Mouse (Mus musculus) heart, postnatal 0 days (tissue): Measurements from ENCODE around the gene 2410002F23Rik.

ENCODE experiments used
- CTCF ChIP-seq: IDR thresholded peaks from 2 replicates; pipeline ENCODE4 v1.5.1; 2016; ENCODE audit warnings: antibody characterized with exemption, control low read depth, low read depth
- EP300 ChIP-seq: IDR thresholded peaks from 2 replicates; pipeline ENCODE4 v1.6.1; 2016; ENCODE audit warnings: antibody characterized with exemption, low read depth

DNA sequence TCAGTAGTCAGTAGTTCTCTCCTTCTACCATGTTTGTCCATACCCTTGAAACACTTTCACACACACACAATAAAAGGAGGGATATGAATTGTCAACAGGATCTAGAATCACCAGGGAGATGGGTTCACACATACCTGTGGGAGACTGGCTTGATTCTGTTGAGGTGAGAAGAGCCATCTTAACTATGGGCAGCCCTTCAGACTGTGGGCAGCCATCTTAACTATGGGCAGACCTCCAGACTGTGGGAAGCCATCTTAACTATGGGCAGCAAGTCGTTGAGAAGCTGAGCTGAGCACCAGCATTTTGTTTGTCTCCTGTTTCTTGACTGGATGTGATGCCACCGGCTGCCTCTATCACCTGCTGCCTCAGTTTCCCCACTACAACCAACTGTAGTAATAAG, 24.8 kb downstream of the 2410002F23Rik start:
- TF ChIP-seq CTCF = no peak
- TF ChIP-seq EP300 = no peak
